Mouse (Mus musculus): Measurements from ENCODE around the gene Hykk. TPM values are rescaled to one million over a fixed set of nuclear protein-coding genes. Genes with fewer than 3 reads are reported as not detected.

The Hykk gene
- total and polyA plus RNA-seq, 3 experiments = not detected

DNA sequence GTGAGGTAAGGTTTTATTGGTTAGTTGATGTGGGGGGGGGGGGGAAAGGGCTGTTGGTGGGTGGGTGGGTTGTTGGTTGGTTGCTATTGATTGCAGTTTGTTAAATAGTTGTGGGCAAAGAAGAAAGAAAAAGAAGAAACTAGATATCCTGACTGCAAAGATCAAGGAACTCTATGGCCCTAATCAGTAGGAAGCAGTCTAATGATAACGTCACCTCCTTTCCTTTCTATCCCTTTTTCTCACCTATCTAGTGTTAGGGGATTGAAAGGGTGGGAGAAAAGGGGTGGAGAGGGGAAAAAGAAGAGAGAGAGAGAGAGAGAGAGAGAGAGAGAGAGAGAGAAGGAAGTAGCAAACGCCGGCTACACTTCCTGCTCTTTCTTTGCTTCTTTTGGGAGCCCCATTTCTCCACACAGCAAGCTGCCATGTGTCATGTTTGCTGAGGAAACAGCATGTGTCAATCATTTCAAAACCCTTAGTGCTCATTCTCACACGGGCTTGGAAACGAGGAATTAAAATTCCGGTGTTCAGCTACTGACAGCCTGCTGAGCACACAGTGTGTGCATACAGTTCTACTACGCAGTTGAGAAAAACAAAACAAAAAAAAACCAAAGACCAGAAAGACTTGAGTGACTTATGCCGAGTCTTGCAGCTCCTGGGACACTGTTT, 53.0 kb downstream of the Hykk start (continued):
- no peak for TF ChIP-seq MAZ (IDR thresholded peaks at IDR 0.05; ENCODE audit: low read depth, low read length)
- no peak for TF ChIP-seq KAT2A (conservative IDR thresholded peaks at IDR 0.05; ENCODE audit: low read depth, low read length)

DNA sequence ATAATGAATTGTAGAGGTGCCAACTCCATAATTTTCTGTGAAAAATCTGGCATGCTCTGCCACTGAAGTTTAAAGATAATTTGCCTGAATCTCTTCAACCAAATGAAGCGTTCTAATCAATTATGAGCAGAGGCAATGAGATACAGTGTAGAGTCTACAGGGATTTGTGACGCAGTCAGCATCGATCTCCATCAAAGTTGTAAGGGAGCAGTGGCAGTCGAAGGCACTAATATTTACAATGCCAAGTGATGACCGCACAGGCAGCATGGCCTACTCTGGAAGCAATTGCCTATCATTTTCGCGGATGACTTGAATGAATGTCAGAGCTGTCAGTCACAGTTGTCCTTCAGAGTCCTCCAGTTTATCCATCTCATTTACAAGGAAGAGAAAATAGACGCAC, 63.6 kb downstream of the Hykk start, which contains the start of gene Chrna5:
Gene Chrna5 (plus strand): TSS at position 207 of the 400 bp plus-strand sequence.
- no peak within 1 kb of the TSS for H3K9ac ChIP-seq (ENCODE audit: control insufficient read depth, low read depth, low read length, poor library complexity, severe bottlenecking)
- DNase-seq (ENCODE audit: low read depth, low spot score) = no peak

DNA sequence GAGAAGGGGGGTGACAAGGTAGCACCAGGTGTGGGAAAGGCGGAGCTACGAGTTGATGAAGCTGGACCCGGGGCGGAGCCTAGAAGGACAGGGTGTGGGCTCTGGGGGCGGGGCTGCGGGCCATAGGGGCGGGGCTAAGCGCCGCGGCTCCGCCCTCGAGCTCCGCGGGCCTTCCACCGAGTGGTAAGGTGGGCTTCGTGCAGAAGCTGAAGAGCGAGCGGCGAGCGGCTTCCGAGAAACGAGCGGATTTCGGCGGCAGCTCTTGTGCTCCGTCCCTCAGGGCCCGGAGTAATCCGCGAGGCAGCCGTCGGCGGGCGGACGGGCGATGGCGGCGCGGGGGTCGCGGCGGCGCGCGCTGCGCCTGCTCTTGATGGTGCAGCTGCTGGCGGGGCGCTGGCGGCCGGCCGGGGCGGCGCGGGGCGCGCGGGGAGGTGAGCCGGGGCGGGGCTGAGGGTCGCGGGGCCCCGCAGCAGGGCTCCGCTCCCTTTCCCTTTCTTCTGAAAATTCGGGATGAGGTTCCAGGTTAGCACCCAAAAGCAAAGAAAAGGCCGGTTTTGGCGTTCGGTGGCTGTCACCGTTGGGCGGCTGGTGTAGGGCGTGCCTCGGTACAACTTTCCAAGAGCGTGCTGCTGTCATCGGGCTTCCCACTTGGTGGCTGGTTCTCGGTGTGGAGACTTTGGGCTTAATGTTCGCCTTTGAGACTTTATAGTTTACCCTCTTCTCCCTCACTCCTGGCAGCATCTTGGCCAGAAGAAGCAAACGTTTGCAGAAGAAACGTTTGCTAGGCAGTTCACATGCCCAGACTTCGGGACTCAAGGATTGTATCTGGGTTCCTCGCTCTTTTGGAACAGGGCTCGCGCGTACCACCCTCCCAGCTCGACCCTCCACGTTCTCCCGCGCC, 64.5 kb downstream of the Hykk start:
- no peak for DNase-seq (ENCODE audit: low read depth, low spot score)
- no peaks in the 10 kb centered on the region for H3K4me1 ChIP-seq (ENCODE audit: control insufficient read depth in 1 of 2, insufficient read depth in 2 of 2, low read length in 2 of 2)
- no peaks in the 10 kb centered on the region for H3K79me2 ChIP-seq (ENCODE audit: control insufficient read depth, insufficient read depth, low read length, poor library complexity)
- peaks cover 6 to 7% of the 10 kb centered on the region in 2 experiments for H3K27me3 ChIP-seq (ENCODE audit: control insufficient read depth in 1 of 2, insufficient read depth in 2 of 2, low read length in 2 of 2)
- no peak overlapping the region for H3K9ac ChIP-seq (ENCODE audit: control insufficient read depth, low read depth, low read length, poor library complexity, severe bottlenecking)
- H3K9me3 ChIP-seq (replicated peaks; ENCODE audit: insufficient read depth, low read length) = no peaks in the 10 kb centered on the region
- H3K36me3 ChIP-seq (ENCODE audit: control insufficient read depth in 1 of 2, insufficient read depth in 2 of 2, low read length in 2 of 2) = no peaks in the 10 kb centered on the region
- H3K27ac ChIP-seq (ENCODE audit: control insufficient read depth, low read depth, low read length) = no peak overlapping the region
- no peak for TF ChIP-seq HCFC1 (IDR thresholded peaks at IDR 0.05; ENCODE audit: low read depth, low read length)
- no peak for TF ChIP-seq MAFK (IDR thresholded peaks at IDR 0.05; ENCODE audit: borderline replicate concordance, low read depth, low read length)
- no peak overlapping the region for H3K4me3 ChIP-seq (ENCODE audit: control insufficient read depth in 1 of 2, insufficient read depth in 1 of 2, low read depth in 2 of 2, low read length in 2 of 2)

More for the DNA sequence above, 63.6 kb downstream of the Hykk start, which contains the start of gene Chrna5:
- Histone ChIP-seq H3K79me2 (ENCODE audit: control insufficient read depth, insufficient read depth, low read length, poor library complexity) (no peaks in the 10 kb centered on the region), H3K27me3 (ENCODE audit: control insufficient read depth in 1 of 2, insufficient read depth in 2 of 2, low read length in 2 of 2) (peaks cover 6 to 8% of the 10 kb centered on the region in 2 experiments), H3K4me1 (ENCODE audit: control insufficient read depth in 1 of 2, insufficient read depth in 2 of 2, low read length in 2 of 2) (no peaks in the 10 kb centered on the region), H3K27ac (ENCODE audit: control insufficient read depth, low read depth, low read length) (no peak within 1 kb of the TSS), H3K4me3 (ENCODE audit: control insufficient read depth in 1 of 2, insufficient read depth in 1 of 2, low read depth in 2 of 2, low read length in 2 of 2) (no peak within 1 kb of the TSS), H3K36me3 (ENCODE audit: control insufficient read depth in 1 of 2, insufficient read depth in 2 of 2, low read length in 2 of 2) (no peaks in the 10 kb centered on the region), H3K9me3 (replicated peaks; ENCODE audit: insufficient read depth, low read length) (no peaks in the 10 kb centered on the region)
- TF ChIP-seq UBTF (IDR thresholded peaks at IDR 0.05; ENCODE audit: borderline replicate concordance, insufficient read depth, low read depth, low read length) = no peak
- TF ChIP-seq POLR2AphosphoS5 (IDR thresholded peaks at IDR 0.05; ENCODE audit: borderline replicate concordance, low read depth, low read length) = no peak
- no peak for TF ChIP-seq CHD2 (IDR thresholded peaks at IDR 0.05; ENCODE audit: low read length)
- no peak for TF ChIP-seq POLR2AphosphoS2 (IDR thresholded peaks at IDR 0.05; ENCODE audit: low read length)

DNA sequence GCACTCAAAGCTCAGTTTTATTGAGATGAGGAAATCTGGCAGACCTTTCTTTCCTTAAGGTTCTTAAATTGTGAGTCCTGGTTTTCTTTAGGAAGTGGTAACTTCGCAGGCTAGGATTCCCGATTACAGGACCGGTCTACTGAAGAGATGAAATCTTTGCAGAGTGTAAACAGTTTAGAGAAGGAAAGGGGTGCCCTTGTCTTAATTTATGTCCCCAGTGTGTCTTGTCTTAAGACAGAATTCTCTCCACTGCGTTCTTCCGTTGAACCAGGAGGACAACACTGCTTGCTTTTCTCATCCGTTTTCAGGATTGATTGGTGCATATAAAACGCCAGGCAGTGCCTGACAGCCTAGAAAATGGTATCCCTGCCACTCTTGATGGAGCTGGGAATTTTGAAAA, 65.3 kb downstream of the Hykk start:
- Histone ChIP-seq H3K4me3 (ENCODE audit: control insufficient read depth in 1 of 2, insufficient read depth in 1 of 2, low read depth in 2 of 2, low read length in 2 of 2) (no peak overlapping the region), H3K27me3 (ENCODE audit: control insufficient read depth in 1 of 2, insufficient read depth in 2 of 2, low read length in 2 of 2) (peaks cover 3 to 9% of the 10 kb centered on the region in 2 experiments)

More for the DNA sequence above, 65.3 kb downstream of the Hykk start:
- H3K36me3 ChIP-seq (ENCODE audit: control insufficient read depth in 1 of 2, insufficient read depth in 2 of 2, low read length in 2 of 2) = no peaks in the 10 kb centered on the region
- TF ChIP-seq USF1 (IDR thresholded peaks at IDR 0.05; ENCODE audit: low read depth, low read length) (no peak), MAFK (IDR thresholded peaks at IDR 0.05; ENCODE audit: borderline replicate concordance, low read depth, low read length) (no peak), UBTF (IDR thresholded peaks at IDR 0.05; ENCODE audit: borderline replicate concordance, insufficient read depth, low read depth, low read length) (no peak), CTCF (IDR thresholded peaks at IDR 0.05 in 2 of 3, conservative IDR thresholded peaks at IDR 0.05 in 1 of 3; ENCODE audit: control insufficient read depth in 1 of 3, insufficient read depth in 1 of 3, low read depth in 2 of 3, low read length in 3 of 3, poor library complexity in 1 of 3, severe bottlenecking in 1 of 3) (no peak), KAT2A (conservative IDR thresholded peaks at IDR 0.05; ENCODE audit: low read depth, low read length) (no peak), MYB (IDR thresholded peaks at IDR 0.05; ENCODE audit: low read depth, low read length) (no peak), POLR2A (IDR thresholded peaks at IDR 0.05; ENCODE audit: control insufficient read depth in 1 of 2, insufficient read depth in 1 of 2, low read depth in 1 of 2, low read length in 2 of 2, poor library complexity in 1 of 2) (no peak), ZMIZ1 (IDR thresholded peaks at IDR 0.05; ENCODE audit: low read depth, low read length) (no peak), GATA1 (IDR thresholded peaks at IDR 0.05; ENCODE audit: low read depth, low read length) (no peak), CHD1 (IDR thresholded peaks at IDR 0.05; ENCODE audit: low read depth, low read length) (no peak), E2F4 (IDR thresholded peaks at IDR 0.05; ENCODE audit: borderline replicate concordance, low read depth, low read length) (no peak), MAX (IDR thresholded peaks at IDR 0.05; ENCODE audit: low read length) (no peak), SIN3A (IDR thresholded peaks at IDR 0.05; ENCODE audit: low read length) (no peak), BHLHE40 (IDR thresholded peaks at IDR 0.05; ENCODE audit: borderline replicate concordance, low read depth, low read length) (no peak)
- no peaks in the 10 kb centered on the region for H3K4me1 ChIP-seq (ENCODE audit: control insufficient read depth in 1 of 2, insufficient read depth in 2 of 2, low read length in 2 of 2)
- no peak for DNase-seq (ENCODE audit: low read depth, low spot score)
- H3K9me3 ChIP-seq (replicated peaks; ENCODE audit: insufficient read depth, low read length) = no peaks in the 10 kb centered on the region
- no peak overlapping the region for H3K27ac ChIP-seq (ENCODE audit: control insufficient read depth, low read depth, low read length)
- no peaks in the 10 kb centered on the region for H3K79me2 ChIP-seq (ENCODE audit: control insufficient read depth, insufficient read depth, low read length, poor library complexity)
- no peak overlapping the region for H3K9ac ChIP-seq (ENCODE audit: control insufficient read depth, low read depth, low read length, poor library complexity, severe bottlenecking)
